Mouse (Mus musculus) activated CD4-positive, CD25-positive, alpha-beta regulatory T cell, adult 4 months (primary cell): ENCODE data around the gene Col27a1. TPM values are rescaled to one million over a fixed set of nuclear protein-coding genes. Genes with fewer than 3 reads are reported as not detected.

Experiments used
- ATAC-seq: one replicate; pipeline ENCODE4 v1.8.0; 2017
- polyA plus RNA-seq, 2 experiments: library from polyadenylated mRNA; unstranded; fragments of 100-300 nt; shearing (Covaris generic); gene quantifications; one replicate each; pipeline ENCODE4 v1.2.1; 2017

Col27a1 gene
- polyA plus RNA-seq, 2 experiments from 2014 or later, result 0.45 to 0.60 TPM

DNA sequence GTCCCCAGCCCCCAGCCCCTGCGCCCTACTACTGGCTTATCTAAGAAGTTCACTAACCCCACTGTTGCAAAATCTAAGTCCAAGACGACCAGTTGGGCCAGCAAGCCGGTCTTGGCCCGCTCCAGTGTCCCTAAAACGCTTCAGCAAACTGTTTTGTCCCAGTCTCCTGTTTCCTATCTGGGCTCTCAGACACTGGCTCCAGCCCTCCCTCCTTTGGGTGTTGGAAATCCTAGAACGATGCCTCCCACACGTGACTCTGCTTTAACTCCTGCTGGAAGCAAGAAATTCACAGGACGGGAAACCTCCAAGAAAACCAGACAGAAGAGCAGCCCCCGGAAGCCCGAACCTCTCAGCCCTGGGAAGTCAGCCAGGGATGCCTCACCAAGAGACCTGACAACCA, 11.6 kb downstream of the Col27a1 start:
- no peak for ATAC-seq

DNA sequence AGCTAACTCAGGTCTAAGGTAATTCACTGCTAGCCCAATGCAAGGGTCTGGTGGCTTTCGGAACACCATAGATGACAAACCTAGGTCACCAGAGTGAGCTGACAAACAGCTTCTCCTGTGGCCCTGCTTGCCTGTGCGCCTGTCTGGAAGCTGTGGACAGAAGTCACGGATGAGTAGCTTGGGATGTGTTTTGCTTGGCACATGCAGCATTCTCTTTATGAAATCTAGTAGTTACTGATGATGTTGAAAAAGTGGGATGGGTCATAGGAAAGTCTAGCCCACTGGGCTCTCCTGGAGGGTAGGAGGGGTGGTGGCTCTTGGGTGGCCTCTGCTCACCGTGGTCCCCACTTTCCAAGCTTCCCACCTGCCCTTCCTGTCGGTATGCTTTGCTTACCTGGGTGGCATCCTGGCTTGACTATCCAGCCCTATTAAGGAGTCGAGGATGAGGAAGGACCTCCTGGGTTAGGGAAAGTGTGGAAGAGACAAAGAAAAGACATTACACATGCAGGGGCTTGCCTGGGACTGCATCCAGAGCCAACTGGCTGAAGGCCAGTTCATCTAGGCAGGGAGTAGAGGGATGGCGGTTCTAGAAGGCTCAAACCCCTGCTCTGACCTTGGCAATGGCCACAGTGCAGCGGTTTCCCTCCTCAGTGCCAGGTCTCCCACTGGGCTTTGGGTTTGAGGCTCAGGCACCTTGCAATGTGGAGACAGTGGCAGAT, 12.5 kb downstream of the Col27a1 start:
- no peak for ATAC-seq

DNA sequence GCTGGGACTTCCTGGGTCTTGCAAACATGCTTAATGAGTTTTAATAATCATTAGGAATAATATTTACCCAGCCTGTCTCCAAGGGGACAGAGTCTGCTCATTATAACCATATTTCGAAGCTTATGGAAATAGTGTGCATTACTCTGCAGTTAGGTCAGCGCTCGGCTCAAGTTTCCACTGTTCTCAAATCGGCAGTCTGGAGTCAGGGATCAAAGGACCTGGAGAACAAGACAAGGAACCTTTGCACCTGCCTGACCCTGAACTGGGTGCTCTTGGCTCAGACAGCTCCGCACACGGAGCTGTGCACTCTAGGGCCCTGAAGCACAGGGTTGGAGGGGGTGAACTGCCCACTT, 13.1 kb downstream of the Col27a1 start:
- no peak for ATAC-seq

DNA sequence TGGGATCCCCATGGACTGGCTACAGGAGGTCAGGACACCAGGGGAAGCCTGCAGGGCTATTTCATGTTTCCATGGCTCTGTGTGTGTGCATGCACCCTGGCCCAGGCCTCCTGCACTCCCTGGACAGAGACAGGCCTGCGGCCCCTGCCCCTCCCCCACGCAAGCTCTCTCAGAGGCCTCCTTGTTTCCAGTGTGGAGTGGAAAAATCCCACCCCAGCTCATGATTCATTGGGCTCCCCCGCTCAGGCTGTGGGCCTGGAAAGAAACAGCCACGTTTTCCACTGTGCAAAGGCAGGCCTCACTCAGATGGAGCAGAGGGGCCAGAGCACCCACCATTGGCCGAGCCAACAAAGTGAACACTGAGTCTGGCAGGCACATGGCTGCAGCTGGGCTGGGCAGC, 15.1 kb downstream of the Col27a1 start:
- ATAC-seq, result no peak

DNA sequence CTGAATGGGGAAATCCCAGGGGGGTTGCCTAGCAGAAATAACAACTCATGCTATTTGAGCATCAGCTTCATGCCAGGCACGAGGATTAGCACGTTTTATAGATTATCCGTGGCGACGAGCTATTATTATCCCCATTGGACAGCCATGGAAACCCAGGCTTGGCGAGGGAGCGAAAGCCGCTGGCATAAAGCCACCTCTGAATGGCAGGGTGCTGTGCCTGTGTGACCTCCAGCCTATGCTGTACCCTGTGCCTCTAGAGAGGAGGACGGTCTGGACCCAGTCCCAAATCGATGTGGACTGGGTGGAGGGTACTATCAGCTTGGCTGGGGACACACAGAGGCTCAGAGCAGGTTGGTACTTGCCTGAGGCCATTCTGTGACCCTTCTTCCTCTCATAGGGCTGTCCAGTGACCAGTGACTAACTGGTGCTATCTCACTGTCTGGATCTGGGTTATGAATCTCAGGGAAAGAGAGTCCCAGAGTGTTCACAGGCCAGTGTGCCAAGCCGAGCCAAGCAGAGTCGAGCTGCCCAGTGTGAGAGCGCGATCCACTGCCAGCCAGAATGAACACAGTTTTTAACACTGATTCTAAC, 16.3 kb downstream of the Col27a1 start:
- ATAC-seq, result no peak

DNA sequence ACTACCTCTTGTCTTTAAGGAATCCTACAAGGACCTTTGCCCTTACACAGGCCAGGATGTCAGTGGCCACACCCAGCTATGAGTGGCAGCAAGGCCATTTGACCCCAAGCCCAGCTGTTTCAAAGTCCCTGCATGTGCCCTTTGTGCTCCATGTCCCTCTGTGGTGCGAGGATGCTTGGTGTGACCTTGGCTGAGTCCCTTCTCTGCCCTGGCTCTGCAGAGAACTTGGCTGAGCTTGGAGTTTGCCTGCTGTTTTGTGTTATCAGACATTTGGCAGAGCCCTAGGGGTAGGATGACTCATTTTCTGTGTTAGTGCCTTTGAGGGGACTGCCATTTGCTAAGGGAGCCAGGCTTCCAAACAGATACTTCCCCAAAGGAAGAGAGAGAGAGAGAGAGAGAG, 17.3 kb downstream of the Col27a1 start:
- no peak for ATAC-seq

DNA sequence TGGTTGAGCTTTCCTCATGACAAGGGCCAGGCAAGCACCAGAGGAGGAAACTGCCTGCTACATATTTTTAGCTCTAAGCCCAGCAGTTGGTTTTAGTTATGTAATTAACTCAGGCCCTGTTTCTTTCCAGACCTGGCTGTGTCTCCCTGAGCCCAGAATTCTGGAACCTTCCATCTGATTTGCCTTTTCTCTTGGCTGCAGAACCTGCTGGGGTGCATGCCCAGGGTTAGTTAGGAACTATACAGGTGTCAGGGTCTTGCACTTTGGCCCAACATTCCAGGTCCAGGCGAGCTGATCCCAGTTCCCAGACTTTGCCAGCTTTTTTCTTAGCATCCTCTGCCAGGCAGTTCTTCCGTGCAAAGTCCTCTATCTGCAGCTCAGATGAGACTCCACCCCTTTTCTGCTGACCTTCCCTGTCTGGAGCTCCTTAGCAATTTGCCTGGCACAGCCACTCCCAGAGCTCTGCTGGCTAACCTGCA, 18.8 kb downstream of the Col27a1 start:
- ATAC-seq, result no peak

DNA sequence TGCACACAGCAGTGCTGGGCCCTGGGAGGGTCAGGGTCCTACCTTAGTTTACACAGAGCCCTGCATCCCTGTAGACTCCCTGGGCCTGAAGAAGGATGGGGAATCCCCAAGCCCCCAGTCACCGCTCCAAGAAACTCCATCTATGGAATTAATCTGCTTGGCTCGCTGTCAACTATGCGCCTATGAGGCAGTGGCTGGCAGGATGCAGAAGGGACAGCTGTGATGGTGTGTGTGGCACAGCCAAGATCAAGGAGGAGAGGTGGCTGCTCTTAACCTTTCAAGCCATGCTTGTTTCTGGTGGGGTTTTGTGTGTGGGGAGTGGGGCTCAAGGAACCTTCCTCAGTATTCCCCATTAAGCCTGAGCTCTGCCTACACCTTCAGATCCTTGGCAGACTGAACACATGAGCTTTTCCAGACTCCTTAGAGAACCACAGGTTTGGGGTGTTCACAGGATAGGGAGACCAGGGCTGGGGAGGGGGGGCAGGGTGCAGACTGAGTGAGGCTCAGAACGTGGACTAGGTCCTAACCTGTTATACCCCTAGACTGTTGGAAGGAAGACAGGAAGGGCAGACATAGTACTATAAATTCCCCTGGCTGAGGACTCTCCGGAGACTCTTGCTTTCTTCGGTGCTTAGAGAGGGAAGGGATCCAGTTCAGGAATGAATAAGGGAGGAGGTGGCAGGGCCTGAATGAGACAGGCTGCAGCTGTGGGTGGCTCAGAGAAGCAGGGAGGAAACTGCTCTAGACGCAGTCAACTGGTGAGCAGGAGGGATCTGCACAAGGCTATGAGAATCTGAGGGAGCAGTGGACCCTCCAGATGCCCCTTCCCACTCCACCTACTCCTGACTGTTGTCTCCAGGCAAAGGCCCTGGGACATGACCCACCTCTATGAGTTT, 20.0 kb downstream of the Col27a1 start:
- no peak for ATAC-seq

DNA sequence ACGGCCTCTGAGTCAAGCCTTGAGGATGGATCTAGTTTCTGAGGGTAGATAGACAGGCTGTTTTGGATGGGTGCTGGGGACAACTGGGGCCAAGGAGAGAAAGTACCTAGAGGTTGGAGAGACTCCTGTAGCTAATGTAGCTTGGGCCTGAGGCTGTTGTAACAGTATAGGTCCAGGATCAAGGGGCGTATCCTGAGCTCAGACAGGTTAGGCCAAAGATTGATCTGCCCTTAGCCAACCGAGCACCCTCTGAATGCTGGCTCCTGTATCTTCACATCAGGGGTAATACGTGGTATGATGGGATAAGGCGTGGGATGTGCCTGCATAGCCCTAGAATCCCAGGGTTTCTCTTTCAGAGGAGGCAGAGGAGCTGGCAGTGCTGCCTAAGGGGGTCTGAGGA, 21.0 kb downstream of the Col27a1 start:
- ATAC-seq, result no peak

DNA sequence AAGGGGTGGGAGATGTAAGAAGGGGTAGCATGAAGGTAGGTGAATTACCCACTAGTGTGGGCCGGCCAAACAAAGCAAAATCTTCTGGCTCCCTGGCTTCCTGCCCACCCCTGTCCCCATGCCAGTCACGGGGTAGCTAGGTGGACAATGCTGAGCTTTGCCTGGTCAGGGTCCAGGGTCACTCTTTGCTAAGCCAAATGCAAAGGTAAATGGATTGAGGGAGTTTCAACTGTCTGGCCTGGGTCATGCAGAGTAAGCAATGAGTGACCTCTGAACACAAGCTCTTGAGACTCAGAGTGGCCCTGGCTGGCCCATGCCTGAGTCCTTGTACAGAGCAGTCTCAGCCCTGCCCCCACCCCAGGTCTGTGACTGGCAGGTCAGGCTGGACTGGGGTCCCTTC, 22.4 kb downstream of the Col27a1 start:
- ATAC-seq, result no peak

DNA sequence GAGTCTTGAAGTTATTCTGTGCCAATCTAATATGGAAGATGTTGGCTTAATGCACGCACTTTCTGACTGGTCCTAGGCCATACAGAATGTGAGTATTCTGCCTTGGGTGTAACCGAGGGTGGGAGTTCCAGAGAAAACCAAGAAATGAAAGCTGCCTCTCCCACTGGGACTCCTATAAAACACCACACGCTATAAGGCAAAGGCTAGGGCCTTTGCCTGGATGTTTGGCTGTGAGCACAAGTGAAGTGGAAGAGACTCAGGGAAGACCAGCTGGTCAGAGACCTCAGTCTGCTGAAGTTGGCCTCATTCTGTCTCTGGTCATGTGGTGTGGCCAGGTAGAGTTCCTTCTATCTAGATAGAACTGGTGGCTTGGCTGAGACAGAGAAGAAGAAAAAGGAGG, 23.4 kb downstream of the Col27a1 start:
- ATAC-seq, result no peak

DNA sequence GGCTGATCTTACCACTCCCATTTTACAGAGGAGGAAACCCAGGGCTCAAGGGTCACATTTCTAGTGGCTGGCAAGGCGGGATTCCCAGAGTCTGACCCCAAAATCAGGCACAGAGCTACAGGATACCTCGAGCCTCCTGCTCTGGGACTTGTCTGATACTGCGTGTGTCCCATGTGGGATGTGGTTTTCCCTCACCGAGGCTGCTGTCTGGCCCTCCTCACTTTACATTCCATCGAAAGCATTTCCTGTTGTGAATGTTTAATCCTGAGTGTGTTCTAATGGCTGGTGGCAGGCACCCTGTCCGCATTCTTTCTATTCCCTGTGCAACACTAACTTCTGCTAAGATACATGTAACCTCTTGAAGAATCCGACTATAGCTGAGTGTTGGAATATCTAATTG, 24.3 kb downstream of the Col27a1 start:
- no peak for ATAC-seq

DNA sequence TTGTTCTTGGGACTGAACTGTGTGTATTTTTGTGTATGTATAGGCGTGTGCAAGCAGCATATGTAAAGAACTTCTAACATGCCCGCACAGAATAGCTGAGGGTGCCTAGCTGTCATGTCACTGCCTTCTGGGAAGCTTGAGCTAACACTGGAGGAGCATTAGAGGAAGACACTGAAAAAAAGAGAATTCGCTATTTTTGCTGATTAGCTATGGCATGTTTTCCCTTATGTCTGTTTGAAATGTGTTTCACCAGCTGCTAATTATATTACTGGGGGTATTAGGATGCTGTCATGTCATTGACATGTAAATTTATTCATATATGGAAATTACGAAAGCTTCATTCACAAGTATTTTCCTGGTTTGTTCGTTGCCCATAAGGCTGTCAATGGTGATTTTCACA, 24.9 kb downstream of the Col27a1 start:
- ATAC-seq, result no peak

DNA sequence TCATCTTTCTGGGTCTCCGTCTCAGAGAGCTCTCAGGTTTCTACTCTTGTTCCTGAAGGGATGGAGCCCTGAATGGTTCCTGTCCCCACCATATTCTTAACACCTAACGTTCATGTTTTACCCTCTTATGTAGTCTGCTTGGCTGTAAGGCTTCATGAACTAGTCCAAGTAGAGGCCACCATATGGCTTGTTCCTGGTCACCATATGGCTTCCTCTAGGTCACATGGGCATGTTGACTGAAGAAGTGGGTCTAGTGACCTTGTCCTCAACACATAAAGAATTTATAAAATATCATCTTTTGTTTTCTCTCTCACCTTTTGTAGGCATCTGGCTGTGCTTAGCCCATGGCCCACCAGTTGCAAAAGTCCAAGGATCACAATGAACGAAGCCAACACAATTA, 27.2 kb downstream of the Col27a1 start:
- ATAC-seq, result no peak

DNA sequence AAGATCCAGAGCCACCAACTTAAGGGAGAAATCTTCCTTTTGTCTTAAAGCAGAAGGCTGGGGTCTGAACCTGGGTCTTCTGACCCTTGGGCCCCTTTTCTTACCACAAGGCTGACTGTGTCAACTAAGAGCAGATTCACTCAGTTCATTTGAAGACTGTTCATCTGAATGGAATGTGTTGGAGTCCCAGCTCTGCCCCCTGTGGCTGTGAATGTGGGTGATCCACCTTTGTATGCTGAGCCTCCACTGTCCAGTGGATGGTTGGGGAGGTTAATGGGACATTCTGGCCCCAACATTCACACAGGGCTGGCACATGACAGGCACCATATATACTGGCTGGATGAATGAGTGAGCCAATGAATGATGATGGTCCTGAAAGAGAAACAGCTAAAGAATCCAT, 34.2 kb downstream of the Col27a1 start:
- ATAC-seq, result no peak

DNA sequence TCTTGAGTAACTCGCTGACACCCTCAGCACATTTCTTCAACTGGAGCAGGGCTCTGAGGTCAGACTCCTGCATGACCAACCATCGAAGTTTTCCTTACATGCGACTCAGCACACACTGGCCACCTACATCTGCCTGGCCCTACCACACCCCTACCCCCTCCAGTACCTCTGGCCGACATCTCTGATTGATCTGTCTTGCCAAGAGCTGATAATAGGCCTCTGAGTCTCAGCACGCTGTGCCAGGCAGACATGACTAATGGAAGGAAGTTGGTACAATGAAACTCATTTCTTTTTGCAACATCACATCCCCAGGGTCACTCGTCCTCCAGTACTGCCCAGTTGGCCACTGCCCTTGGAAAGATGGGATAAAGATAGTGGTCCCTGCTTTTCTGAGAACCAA, 35.1 kb downstream of the Col27a1 start:
- no peak for ATAC-seq

DNA sequence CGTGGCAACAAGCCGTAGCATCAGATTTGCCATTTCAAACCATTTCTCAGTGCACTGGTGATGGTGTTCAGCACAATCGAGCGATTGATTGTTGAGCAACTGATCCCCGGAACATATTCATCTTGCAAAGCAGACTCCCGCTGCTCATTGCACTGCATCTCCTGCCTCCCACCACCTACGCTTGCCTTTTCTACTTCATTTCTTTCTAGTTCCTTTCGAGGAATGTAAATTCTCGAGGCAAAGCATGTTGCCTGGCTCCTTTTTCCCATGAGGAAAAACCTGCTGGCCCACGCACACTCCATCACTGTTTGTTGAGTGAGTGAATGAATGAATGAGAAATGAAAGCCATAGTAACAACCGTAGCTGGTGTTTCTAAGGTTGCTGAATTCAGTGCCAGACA, 38.0 kb downstream of the Col27a1 start:
- ATAC-seq, result no peak

DNA sequence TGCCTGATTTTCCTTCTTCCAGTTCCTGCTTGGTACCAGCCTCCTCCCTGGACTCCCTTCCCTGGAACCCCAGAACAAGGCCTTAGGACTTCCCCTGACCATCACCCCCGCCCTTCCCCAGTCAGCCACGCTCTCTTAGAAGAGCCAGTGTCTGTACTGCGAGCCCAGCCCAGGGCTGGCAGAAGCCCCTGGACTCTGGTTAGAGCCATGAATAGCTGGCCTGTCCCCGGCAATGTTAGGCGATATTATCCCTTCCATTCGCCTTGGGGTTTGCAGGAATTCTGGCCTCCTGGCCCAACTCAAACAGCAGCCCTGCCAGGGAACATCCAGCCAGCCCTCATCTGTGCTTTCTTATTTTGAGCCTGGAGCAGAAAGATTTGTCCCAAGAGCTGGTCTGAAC, 39.9 kb downstream of the Col27a1 start:
- no peak for ATAC-seq

DNA sequence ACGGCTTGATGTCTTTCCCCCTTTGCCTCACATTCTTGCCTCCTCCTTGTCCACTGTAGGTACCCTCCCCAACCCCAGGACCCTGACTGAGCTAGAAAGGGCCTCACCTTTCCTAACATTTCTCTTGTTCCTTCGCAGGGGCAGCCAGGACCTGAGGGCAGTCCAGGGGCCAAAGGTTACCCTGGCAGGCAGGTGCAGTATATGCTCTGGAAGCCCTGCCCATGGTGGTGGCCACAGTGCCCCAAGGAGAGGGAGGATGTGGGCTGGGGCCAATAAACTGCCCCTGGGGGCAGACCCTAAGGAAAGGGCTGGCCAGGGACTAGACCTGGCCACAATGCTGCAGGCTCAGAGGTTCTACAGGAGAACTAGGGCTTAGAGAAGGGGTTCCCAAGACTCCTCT, 40.3 kb downstream of the Col27a1 start:
- ATAC-seq, result no peak

DNA sequence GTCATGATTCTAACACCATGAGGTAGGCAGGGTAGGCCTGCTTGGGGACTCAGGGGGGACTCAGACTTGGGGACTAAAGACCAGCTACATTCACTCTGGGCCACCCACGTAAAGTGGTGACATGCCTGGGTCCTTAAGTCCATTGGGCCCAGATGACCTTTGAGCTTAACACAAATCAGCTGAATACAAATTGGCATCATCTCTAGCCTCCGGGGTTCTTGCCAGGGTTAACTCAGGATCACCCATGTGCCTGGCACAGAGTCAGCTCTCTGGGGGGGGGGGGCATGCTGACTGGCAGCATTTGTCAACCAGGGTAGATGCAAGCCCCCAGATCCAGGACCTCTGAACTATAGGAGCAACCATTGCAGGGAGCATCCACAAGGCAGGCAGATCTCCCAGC, 42.6 kb downstream of the Col27a1 start:
- no peak for ATAC-seq

DNA sequence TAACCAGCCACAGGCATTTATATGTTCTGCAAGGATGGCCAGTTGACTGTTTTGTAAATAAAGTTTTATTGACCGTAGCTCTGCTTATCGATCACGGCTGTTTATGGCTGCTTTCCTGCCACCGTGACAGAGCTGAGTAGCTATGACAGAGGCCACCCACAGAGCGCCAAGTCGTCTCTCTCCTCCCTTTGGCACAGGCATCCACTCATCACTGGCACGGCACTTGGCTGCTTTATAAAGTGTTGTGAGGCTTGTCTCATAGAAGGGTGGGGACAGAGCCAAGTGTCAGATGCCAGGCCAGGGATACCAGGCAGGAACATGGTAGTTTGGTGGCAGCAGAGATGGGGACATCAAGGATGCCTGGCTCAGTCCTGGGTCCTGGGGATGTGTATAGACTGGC, 43.5 kb downstream of the Col27a1 start:
- no peak for ATAC-seq

DNA sequence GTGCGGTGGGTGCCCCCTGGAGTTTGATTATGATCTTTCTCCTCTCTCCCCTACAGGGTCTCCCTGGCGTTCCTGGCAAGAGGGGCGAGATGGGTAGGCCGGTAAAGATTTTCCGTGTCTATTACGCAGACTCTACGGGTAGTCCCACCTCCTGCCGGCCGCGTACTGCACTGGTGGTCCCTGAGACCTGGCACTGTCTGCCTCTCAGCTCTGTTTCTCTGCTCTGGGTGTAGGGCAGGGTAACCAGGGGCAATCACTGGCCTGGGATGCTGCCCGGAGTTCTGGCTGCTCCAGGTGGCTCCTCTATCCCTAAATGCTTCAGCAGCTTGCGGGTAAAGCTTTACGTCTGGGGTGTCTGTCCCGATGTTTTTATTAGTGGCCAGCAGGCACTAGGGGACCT, 44.3 kb downstream of the Col27a1 start:
- no peak for ATAC-seq

DNA sequence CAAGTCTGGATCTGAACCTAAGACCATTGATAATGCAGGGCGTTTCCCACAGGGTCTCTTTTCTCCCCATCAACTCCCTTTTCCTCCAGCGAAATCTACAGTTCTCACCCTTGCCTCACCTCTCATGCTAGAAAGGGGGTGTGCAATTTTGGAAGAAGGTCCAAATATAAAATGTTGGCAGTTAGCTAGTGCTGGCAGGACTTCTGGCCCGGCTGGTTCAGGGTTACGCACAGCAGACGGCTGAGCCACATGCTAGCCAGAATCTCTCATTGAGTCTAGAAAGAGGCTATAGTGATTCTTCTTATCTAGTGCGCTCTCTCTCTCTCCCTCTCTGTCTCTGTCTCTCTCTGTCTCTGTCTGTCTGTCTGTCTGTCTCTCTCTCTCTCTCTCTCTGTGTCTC, 45.3 kb downstream of the Col27a1 start:
- no peak for ATAC-seq

DNA sequence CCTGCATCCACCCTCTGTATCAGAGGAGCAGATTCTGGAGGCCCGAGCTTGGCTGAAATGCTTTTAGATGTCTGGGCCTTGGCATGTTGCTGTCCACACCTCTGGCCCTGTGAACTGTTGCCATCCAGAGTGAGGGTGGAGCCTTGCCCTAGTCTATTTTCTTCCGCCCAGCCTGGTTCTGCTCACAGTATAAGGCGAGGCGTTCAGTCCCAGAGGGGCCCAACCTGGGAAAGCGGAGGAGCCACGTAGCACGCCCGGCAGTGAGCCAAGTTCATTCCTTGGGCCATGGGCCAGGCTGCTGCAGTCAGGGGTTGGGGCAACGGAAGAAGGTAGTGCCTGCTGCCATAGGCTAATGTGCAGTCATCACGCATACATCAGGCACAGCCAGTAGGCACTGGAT, 46.7 kb downstream of the Col27a1 start:
- ATAC-seq, result no peak
